Mouse (Mus musculus): ENCODE results near the gene Clpx.
"Not testable (repeated sequence)": the region's sequence is repeated elsewhere in the genome, so short reads cannot be mapped to it uniquely, and the experiment has no call there.

Gene Clpx

GRCm38 (mm10) chr9:65292421-65292820, 1.6 kb upstream of the Clpx start:
- peak; percentile 10 for DNase-seq (ENCODE audit: low read depth)

- DNase-seq (ENCODE audit: low read depth) = peak; percentile 50
Observed at GRCm38 (mm10) chr9:65293119-65293518, 941 bp upstream of the Clpx start.

GRCm38 (mm10) chr9:65293580-65293972, 484 bp upstream of the Clpx start:
- peak; percentile 38 for DNase-seq (ENCODE audit: low read depth)

GRCm38 (mm10) chr9:65294716-65295378, 787 bp downstream of the Clpx start:
- peak; percentile 27 for DNase-seq (ENCODE audit: low read depth)

- DNase-seq (ENCODE audit: low read depth) = no peak
Observed at GRCm38 (mm10) chr9:65297056-65297455, 3.0 kb downstream of the Clpx start.

- no peak for DNase-seq (ENCODE audit: low read depth)
Observed at GRCm38 (mm10) chr9:65298761-65299160, 4.7 kb downstream of the Clpx start.

- DNase-seq (ENCODE audit: low read depth) = no peak
Observed at GRCm38 (mm10) chr9:65299650-65300049, 5.6 kb downstream of the Clpx start.

- DNase-seq (ENCODE audit: low read depth) = no peak
Observed at GRCm38 (mm10) chr9:65302327-65302983, 8.4 kb downstream of the Clpx start.

- no peak for DNase-seq (ENCODE audit: low read depth)
Observed at GRCm38 (mm10) chr9:65303586-65303985, 9.5 kb downstream of the Clpx start.

GRCm38 (mm10) chr9:65304300-65304699, 10.2 kb downstream of the Clpx start:
- DNase-seq (ENCODE audit: low read depth) = no peak

- DNase-seq (ENCODE audit: low read depth) = no peak
Observed at GRCm38 (mm10) chr9:65306672-65307071, 12.6 kb downstream of the Clpx start.

GRCm38 (mm10) chr9:65308011-65308410, 14.0 kb downstream of the Clpx start:
- no peak for DNase-seq (ENCODE audit: low read depth)

GRCm38 (mm10) chr9:65312669-65313357, 18.8 kb downstream of the Clpx start:
- no peak for DNase-seq (ENCODE audit: low read depth)

- DNase-seq (ENCODE audit: low read depth) = no peak
Observed at GRCm38 (mm10) chr9:65313846-65314245, 19.8 kb downstream of the Clpx start.

GRCm38 (mm10) chr9:65322255-65322900, 28.3 kb downstream of the Clpx start:
- no peak for DNase-seq (ENCODE audit: low read depth)

GRCm38 (mm10) chr9:65325971-65326370, 31.9 kb downstream of the Clpx start:
- no peak for DNase-seq (ENCODE audit: low read depth)

GRCm38 (mm10) chr9:65327371-65327770, 33.3 kb downstream of the Clpx start:
- no peak for DNase-seq (ENCODE audit: low read depth)

- DNase-seq (ENCODE audit: low read depth) = no peak
Observed at GRCm38 (mm10) chr9:65333958-65334357, 39.9 kb downstream of the Clpx start.

GRCm38 (mm10) chr9:65339146-65339545, 45.1 kb downstream of the Clpx start:
- DNase-seq (ENCODE audit: low read depth) = no peak

GRCm38 (mm10) chr9:65340414-65340813, 46.4 kb downstream of the Clpx start:
- DNase-seq (ENCODE audit: low read depth) = no peak

- DNase-seq (ENCODE audit: low read depth) = not testable (repeated sequence)
Observed at GRCm38 (mm10) chr9:65345439-65345838, 51.4 kb downstream of the Clpx start.

GRCm38 (mm10) chr9:65345854-65346475, 51.9 kb downstream of the Clpx start, which contains the start of gene Pdcd7:
Pdcd7 (plus strand) TSS chr9:65346104.
- peak; percentile 93 for DNase-seq (ENCODE audit: low read depth)

All from c-Kit-positive CD71-positive TER-119-negative erythroid progenitor cells, embryonic 14.5 days (primary cell).